Mouse (Mus musculus) thymus, postnatal 0 days (tissue): ENCODE measurements around the gene Efna3. TPM values are rescaled to one million over a fixed set of nuclear protein-coding genes. Genes with fewer than 3 reads are reported as not detected.

Experiments used
- DNase-seq: peaks from one replicate; pipeline ENCODE4 v3.0.0-alpha.2; 2015; ENCODE audit warnings: low spot score
- polyA plus RNA-seq: library from polyadenylated mRNA; unstranded; fragments of >200 nt; fragmentation: Nextera tagmentation; extraction: Ambion mirVana; gene quantifications from 2 replicates; pipeline ENCODE4 v1.2.1, GENCODE M21; 2015

Efna3 gene
- 0.82 and 1.0 TPM in 2 replicates for polyA plus RNA-seq

- DNase-seq = peak; percentile 68
Observed at GRCm38 (mm10) chr3:89322514-89323165, at the start of gene Efna3. TSS of gene Efna3 (minus strand) at chr3:89322965.

- DNase-seq = no peak
Observed at GRCm38 (mm10) chr3:89367338-89367737, 44.6 kb upstream of the Efna3 start.

- DNase-seq = no peak
Observed at GRCm38 (mm10) chr3:89365486-89366414, 43.0 kb upstream of the Efna3 start.

GRCm38 (mm10) chr3:89365153-89365485 is 42.4 kb upstream of the Efna3 start, which contains the start of gene Dcst1:
TSS of gene Dcst1 (minus strand) at chr3:89365253.
- no peak for DNase-seq

- no peak for DNase-seq
Observed at GRCm38 (mm10) chr3:89364631-89365030, 41.9 kb upstream of the Efna3 start.

- no peak for DNase-seq
Observed at GRCm38 (mm10) chr3:89361675-89362074, 38.9 kb upstream of the Efna3 start, which contains the start of gene Dcst2. TSS of gene Dcst2 (plus strand) at chr3:89361975.

GRCm38 (mm10) chr3:89360237-89360636 is 37.5 kb upstream of the Efna3 start:
- DNase-seq = no peak

- no peak for DNase-seq
Observed at GRCm38 (mm10) chr3:89359630-89360029, 36.9 kb upstream of the Efna3 start.

GRCm38 (mm10) chr3:89356029-89356428 is 33.3 kb upstream of the Efna3 start:
- no peak for DNase-seq

GRCm38 (mm10) chr3:89355512-89355902 is 32.7 kb upstream of the Efna3 start:
- DNase-seq = no peak

GRCm38 (mm10) chr3:89354816-89355511 is 32.2 kb upstream of the Efna3 start:
- DNase-seq = peak; percentile 80

- DNase-seq = no peak
Observed at GRCm38 (mm10) chr3:89351271-89351670, 28.5 kb upstream of the Efna3 start.

- DNase-seq = peak; percentile 80
Observed at GRCm38 (mm10) chr3:89349869-89350501, 27.2 kb upstream of the Efna3 start, which contains the start of gene Adam15. TSS of gene Adam15 (minus strand) at chr3:89349996.

GRCm38 (mm10) chr3:89348911-89349868 is 26.4 kb upstream of the Efna3 start:
- no peak for DNase-seq

- DNase-seq = no peak
Observed at GRCm38 (mm10) chr3:89347916-89348315, 25.2 kb upstream of the Efna3 start.

- DNase-seq = no peak
Observed at GRCm38 (mm10) chr3:89346815-89347540, 24.2 kb upstream of the Efna3 start.

- no peak for DNase-seq
Observed at GRCm38 (mm10) chr3:89343279-89343678, 20.5 kb upstream of the Efna3 start.

- DNase-seq = no peak
Observed at GRCm38 (mm10) chr3:89341794-89342193, 19.0 kb upstream of the Efna3 start.

GRCm38 (mm10) chr3:89340465-89340864 is 17.7 kb upstream of the Efna3 start:
- DNase-seq = peak; percentile 72
